Mouse (Mus musculus) adrenal gland, adult (tissue): ENCODE results near the gene Casc1.

Source experiments
- DNase-seq, 2 experiments: peaks; one replicate each; pipeline ENCODE4 v3.0.0; 2022 to 2023; ENCODE audit warnings: low spot score in 1 of 2; ENCODE audit not compliant: inconsistent age in 2 of 2

Casc1 gene

DNA sequence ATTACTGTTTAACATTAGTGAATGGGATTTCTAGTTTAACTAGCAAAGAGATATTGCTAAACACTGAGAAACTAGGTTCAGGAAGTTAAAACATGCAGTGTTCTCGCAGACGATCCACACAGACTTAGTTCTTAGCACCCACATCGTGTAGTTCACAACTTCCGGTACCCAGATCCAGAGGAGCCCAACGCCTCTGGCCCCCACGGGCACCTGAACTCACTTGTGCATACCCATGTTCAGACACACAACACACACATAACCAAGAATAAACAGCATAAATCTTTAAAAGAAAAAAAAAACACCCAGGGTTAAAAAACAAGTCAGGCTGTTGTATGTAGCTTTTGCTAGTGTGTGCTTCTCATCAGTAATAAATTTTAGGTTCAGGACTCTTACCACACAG lies 6.4 kb downstream of the Casc1 start:
- DNase-seq = no peak

GRCm38 (mm10) chr6:145202432-145203125 lies 8.2 kb downstream of the Casc1 start:
- no peak for DNase-seq

- no peak for DNase-seq
These were observed 12.7 kb downstream of the Casc1 start for GRCm38 (mm10) chr6:145197949-145198686.

GRCm38 (mm10) chr6:145193446-145193845 lies 17.4 kb downstream of the Casc1 start:
- DNase-seq = no peak

DNA sequence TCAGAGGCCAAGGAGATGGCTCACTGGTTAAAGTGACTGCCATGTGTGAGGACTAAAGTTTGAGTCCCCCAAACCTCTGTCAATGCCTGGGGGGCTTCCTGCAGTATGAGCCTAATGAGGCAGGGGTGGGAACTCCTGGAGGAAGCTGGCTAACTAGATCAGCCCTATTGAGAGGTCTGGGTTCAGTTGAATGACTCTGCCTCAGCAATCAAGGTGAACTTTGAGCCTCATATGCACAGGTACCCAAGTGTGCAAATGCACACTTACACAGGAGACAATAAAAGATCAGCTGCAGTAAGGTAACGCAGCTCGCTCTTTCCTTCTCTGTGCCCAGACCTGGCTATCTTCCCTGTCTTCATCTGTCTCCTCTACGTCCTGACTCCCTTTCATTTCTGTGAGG lies 17.8 kb downstream of the Casc1 start:
- no peak for DNase-seq

- DNase-seq = peak; percentile 23 to 77
These were observed 23.4 kb downstream of the Casc1 start for GRCm38 (mm10) chr6:145187093-145188088.

GRCm38 (mm10) chr6:145186096-145186495 lies 24.7 kb downstream of the Casc1 start:
- DNase-seq = no peak

DNA sequence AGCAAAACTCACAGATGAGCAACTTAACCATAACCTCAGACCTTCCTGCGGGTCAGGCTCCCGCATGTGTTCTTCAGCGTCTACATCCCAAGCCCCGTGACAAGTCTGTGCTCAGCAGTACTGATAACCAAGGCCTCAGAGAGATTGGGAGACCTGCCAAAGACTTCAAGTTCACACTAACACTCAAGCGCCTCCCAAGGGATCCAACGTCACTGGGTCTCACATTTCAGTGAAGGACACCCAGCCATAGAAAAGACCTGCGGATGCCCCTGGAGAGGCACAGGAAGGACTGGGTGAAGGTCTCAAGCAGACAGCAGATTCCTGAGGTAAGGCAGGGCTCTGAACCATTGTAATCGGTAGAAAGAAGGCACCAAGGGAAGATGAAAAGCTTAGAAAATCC lies 28.8 kb downstream of the Casc1 start:
- peak; percentile 79 to 93 for DNase-seq

DNA sequence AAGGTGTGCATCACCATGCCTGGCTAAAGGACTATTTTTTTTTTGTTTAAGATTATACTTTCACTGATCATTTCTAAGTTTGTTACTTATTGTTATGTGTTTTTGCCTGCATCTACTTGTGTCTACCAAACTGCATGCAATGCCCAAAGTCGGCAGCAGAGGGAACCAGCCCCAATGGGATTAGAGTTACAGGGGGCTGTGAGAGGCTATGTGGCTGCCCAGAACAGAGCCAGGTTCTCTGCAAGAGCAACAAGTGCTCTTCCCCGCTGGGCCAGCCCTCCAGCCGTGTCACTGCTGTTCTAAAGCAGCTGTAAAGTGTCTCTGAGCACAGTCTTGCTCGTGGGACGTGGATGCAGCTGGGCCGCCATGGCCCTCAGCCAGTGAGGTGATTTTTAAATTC lies 31.1 kb downstream of the Casc1 start:
- peak; percentile 42 to 79 for DNase-seq

DNA sequence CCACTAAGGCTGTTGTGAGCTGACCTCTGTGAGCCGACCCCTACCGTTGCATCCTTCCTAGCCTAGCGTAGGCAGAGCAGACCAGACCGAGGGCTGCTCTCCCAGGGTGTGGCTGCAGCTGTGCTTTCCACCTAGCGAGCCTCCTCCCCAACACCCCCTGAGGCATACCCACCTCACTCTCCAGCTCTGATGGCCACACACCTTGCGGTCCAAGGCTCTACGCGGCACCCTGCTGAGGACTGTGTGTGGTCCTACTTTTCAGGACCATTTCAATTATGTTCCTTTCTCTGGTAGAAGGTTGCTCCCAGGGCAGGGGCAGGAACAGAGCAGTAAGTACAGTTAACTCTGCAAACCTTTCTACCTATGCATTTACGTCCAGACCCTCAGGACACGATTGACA lies 34.3 kb downstream of the Casc1 start:
- no peak for DNase-seq

DNA sequence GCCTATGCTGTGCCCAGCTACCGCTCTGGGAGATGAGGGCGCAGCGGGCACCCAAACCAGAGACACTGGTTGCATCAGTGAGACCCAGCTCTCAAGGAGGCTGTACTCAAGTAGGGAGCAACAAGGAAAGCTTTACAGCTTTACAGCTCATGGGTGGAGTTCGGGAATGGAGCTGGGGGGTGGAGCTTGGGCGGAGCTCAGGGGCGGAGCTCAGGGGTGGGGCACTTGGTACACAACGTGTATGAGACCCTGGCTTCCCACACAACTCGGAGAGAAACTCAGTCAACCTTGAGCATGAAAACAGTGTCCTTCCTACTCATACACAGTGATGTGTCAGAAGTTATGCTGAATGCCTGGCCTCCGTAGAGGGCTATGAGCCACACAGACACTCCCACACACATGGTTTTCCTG lies 35.2 kb downstream of the Casc1 start:
- DNase-seq = peak; percentile 71 to 84

- peak; percentile 89 to 95 for DNase-seq
These were observed 37.0 kb downstream of the Casc1 start for GRCm38 (mm10) chr6:145173781-145174191.

- no peak for DNase-seq
These were observed 38.8 kb downstream of the Casc1 start for GRCm38 (mm10) chr6:145171892-145172606.

GRCm38 (mm10) chr6:145160581-145160980 lies 50.2 kb downstream of the Casc1 start:
- DNase-seq = no peak

DNA sequence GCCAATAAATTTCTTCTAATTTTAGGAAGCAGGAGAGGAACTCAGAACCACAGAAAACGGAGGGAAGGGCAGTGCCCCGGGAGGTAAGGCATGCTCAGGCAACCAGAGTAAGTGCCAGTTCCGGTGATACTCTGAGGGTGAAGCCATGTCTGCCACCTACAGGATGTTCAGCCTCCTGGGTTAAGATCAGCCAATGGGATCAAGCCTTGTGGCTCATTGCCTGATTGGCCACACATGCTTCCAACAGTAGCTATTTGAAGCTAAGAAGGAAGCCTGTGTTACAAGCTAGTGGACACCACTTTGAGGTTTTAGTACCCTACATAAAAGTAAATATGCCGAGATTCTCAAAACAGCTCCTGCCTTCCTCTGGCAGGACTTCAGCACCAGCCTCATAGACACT lies 52.2 kb downstream of the Casc1 start:
- DNase-seq = no peak

DNA sequence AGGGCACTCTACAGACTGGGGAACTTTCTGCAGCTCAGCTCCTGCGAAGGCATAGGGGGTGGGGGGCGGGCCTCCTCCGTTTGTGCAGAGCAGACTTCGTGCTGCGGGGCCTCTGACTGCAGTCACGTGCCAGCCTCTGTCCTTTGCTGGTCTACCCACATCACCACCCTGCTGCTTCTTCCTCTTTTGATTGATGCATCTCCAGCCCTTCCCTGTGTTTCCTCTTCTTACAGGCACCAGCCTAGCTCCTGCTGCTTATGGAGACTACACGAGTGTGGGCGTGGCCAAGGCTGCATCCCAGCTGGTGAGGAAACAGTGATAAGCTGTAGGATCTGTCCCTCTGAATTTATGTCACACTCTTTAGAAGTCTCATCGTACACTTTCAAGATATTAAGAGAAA lies 61.8 kb downstream of the Casc1 start:
- no peak for DNase-seq

DNA sequence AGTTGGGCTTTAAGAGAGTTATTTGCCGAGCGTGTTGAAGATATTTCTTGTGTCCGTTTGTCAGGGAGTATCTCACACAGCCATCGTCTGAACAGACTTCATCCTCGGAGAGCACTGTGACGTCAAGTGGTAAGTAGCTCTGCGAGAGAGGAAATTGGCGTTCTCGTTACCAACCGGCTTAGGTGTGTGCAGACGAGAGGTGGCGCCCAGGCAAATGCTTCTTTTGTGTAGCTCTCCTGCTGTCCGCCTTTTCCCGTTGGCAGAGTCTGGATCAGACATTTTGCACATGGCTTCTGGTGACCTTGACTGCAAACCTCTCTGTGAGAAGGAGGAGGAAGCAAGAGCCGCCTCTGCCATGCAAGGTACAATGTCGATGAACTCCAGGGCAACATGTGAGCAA lies 63.1 kb downstream of the Casc1 start:
- DNase-seq = no peak

DNA sequence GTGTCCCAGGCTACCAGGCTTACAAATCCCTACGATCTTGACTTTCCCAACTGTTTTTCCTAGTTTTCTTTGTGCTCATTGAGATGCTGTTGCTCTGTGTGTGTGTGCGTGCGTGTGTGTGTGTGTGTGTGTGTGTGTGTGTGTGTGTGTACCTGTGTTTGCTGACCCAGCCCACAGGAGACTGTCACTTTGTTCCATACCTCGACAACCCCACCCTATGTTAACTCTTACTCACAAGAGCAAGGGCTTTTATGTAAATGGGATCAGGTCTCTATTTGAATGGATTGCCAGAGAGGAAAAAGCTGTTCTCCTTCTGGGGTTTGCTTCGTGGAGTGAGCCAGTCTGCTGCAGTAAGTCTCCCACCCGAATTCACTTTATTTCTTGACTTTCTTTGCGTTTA lies 65.6 kb downstream of the Casc1 start:
- no peak for DNase-seq

GRCm38 (mm10) chr6:145141827-145142226 lies 69.0 kb downstream of the Casc1 start:
- DNase-seq = no peak

GRCm38 (mm10) chr6:145140706-145141105 lies 70.1 kb downstream of the Casc1 start:
- DNase-seq = peak; percentile 44 to 68
